Mouse (Mus musculus) hematopoietic stem cell, adult 5-6 weeks (primary cell): Measurements from ENCODE around the gene Cstf3. TPM values are rescaled to one million over a fixed set of nuclear protein-coding genes. Genes with fewer than 3 reads are reported as not detected.

Experiments
- ATAC-seq, 2 experiments: fragments of 125-278 bp in 1 of 2; replicated peaks in 1 of 2; 2 replicates each; pipeline ENCODE4 v1.8.0; 2016 to 2017; ENCODE audit warnings: inconsistent platforms in 2 of 2, mild to moderate bottlenecking in 2 of 2, moderate number of reproducible peaks in 2 of 2, low read depth in 1 of 2, moderate TSS enrichment in 1 of 2; ENCODE audit not compliant: low FRiP score in 2 of 2, poor library complexity in 2 of 2, severe bottlenecking in 2 of 2, insufficient read depth in 1 of 2, low TSS enrichment in 1 of 2
- total RNA-seq: library from RNA; stranded (forward); fragments of 172-1452, 232-1000 nt; gene quantifications from 2 replicates; pipeline ENCODE4 v1.2.3, GENCODE M21; 2017

Gene Cstf3
- total RNA-seq, 1 experiment from 2014 or later = 24.8 TPM

DNA sequence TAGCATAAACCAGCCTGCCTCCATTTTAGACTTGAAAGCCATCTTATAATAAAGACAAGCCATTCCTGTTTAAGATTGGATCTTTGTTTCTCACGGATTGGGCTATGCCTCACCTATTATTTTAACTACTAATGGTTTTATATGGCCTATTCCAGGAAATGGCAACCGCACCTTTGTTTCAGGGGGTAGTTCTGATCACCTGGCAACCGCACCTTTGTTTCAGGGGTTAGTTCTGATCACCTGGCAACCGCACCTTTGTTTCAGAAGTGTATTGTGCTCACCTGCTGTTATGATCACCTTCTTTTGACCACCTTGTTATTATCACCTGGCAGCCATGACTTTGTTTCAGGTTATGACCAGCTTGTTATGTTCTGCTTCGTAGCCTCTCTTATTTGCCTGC is 1.8 kb upstream of the Cstf3 start:
- no peak for ATAC-seq

DNA sequence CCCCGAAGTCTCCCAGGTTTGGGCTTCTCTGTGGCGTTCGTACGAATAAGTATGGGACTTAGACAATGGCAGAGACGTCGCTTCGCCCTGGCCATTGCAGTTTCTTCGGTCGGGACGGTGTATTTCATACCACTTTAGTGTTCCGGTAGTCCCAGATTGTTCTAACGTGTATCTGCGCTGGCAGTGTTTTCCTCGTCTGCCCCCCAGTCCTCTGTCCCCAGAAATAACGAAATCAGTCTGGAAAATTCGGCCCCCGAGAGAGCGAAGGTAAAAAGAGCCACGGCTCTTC is 450 bp downstream of the Cstf3 start:
- ATAC-seq = no peak

DNA sequence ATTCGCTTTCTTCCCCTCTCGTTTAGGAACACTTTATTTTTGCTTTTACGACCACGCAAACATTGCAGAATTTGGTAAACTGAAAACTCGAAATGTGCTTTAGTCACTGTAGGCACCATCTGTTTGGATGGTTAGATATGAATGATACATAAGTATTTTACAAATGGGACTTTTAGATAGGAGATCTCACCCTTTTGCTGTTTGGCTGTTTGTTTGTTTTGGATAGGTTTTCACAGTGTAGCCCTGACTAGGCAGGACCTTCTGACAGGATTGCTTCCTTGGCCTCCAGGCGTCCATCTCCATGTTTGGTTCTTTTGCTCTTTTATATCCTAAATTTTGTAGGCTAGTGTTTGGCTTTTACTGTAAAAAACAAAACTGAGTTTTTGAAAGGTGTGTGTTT is 818 bp downstream of the Cstf3 start:
- ATAC-seq = no peak

DNA sequence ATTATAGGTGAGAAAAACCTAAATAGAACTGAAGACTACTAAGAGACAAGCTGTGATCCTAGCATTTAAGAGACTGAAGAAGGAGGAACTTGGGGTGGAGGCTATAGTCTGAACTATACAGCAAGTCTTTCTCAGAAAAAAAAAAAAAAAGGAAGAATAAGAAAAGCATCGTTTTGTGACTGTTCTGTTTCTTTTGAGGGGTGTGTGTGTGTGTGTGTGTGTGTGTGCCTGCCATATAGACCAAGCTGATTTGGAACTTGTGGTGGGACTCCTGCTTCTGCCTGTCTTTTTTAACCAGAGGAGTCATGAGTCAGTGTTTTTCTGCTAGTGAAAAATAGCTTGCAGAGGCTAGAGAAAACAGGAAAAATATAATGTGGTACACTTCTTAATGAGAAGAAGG is 4.7 kb downstream of the Cstf3 start:
- no peak for ATAC-seq

DNA sequence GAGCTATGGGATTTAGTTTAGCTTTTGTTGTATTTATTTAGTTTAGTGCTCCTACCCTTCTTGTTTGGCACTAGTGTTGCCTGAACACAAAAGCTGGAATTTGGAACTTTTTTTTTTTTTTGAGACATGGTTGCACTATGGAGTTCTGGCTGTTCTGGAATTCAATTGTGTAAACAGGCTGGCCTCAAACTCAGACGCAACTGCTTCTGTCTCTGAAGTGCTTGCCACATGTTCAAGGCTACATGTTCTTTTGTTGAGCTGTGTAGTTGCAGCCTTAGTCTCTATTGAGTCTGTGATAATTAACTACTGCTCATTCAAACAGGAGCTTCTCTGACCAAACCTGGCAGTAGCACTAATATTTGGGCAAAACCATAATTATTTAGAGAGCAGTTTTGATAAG is 13.1 kb downstream of the Cstf3 start:
- ATAC-seq = no peak

DNA sequence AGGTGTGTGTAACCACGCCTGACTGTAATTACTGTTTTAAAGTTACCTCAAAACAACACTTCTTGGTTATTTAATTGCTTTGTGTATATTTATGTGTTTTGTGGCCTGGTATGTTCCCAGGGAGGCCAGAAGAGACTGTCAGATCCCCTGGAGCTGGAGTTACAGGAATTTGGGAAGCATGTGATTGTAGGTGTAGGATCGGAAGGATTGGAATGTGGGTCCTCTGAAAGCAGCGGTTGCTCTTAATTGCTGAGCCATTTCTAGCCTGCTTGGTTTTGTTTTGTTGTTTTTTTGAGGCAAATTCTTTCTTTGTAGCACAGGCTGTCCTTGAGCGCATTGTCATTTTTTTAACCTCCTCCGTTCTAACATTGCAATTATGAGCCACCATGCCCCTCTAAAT is 14.4 kb downstream of the Cstf3 start:
- no peak for ATAC-seq

DNA sequence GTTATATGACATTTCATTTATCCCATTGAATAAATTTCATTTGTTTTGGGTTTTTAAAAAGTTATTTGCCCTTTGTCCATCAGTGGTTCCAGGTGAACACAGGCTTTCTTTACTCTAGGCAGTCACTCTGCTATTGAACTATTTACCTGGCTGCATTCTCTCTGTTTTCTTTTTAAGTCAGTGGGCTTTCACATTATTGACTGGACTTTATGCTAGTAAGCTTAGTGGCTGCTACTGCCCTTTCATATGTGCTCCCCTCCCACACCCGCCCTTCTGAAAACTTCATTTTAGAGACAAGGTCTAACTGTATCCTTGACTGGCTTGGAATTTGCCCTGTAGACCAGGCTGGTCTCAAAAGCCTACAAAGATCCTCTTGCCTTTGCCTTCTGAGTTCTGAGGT is 15.2 kb downstream of the Cstf3 start:
- no peak for ATAC-seq

DNA sequence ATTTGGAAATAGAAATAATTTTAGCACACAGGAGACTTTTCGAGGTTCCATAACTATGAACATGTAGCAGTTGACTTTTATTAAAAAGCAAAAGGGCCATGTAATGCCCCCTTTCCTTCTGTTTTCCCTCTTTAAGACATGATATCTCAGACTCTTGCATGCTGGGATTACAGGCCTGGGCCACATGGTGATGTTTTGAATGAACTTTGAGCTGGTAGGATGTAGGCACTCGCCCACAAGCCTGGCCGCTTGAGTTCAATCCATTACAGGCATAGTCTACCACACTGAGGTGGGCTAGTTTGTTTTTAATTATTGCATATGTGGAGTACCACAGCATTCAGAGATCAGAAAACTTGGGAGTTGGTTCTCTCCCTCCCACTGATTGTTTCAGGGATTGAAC is 24.5 kb downstream of the Cstf3 start:
- ATAC-seq = no peak

DNA sequence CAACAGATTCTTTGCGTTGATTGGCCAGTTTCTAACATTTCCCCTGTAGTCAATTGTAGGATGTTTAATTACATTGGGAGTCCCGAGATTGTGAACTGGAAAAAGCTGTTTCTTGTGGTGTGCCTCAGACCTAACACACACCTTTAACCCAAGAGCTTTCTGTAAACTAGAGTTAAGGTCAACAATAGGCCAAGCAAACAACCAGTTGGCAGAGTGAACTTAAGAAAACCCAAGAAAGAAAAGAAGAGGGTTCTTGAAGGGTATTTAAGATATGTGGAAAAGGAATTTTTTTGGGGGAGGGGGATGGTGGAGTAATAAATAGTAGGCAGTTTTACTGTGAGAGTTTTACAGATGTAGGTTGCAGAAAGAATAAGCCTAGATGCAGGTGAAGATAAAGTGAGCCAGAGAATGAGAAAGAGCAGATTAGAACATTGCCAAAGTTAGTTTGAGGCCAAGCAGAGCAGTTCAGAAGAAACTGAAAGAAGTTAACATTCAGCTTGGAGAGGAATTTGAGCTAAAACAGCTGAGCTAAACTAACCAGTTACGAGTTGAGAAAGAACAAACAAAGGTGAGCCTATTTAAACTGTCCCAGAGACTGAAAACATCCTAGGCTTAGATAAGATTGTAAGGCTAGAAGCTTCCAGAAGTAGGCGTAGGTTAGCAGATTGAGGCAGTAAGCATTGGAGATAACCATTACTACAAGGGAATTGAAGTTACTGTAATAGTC is 25.8 kb downstream of the Cstf3 start:
- ATAC-seq = no peak

DNA sequence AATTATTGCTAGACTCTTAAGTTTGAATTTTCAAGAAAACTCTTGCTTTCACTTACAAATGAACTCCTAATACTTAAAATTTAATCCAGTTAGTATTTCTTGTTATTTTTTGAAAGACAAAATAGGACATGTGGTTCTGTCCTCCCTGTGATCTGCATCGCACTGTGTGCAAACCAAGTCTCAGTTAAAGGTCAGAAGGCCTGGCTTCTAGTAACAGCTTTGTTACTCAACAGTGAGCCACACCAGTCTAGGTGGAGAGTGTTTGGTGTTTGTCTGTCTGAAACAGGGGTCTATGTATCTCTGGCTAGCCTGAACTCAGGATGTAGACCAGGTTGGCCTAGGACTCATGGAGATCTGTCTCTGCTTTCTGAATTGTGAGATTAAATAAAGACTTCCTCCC is 68.3 kb downstream of the Cstf3 start:
- ATAC-seq = no peak

DNA sequence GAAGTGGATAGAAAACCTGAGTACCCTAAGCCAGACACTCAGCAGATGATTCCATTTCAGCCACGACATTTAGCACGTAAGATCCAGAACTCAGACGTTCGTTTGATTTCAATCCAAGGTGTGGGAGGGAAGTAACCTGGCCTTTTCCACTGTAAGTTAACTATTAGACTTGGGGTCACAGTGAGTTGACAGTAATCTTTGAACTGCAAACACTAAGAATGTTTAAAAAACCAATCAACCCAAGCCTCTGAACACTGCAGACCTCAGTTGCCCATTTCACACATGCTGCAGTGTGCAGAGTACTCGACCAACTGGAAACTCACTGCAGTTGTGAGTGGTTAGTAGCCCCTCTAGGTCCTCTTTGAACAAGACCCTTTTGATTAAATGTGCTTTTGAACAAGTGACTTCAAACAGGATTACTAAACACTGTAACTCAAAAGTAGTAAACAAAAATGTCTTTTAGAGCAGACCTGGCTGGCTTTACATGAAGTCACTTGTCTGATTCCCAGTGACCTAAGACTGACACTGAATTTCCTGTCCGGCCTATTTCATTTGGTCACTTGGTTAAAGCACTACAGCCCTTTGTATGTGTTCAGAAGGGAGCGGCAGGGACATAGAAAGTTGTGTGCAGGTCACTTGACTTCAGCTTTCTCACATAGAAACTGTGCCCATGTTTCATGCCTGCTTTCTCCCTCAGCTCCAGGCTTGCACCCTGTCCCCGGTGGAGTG is 73.2 kb downstream of the Cstf3 start:
- ATAC-seq = no peak

DNA sequence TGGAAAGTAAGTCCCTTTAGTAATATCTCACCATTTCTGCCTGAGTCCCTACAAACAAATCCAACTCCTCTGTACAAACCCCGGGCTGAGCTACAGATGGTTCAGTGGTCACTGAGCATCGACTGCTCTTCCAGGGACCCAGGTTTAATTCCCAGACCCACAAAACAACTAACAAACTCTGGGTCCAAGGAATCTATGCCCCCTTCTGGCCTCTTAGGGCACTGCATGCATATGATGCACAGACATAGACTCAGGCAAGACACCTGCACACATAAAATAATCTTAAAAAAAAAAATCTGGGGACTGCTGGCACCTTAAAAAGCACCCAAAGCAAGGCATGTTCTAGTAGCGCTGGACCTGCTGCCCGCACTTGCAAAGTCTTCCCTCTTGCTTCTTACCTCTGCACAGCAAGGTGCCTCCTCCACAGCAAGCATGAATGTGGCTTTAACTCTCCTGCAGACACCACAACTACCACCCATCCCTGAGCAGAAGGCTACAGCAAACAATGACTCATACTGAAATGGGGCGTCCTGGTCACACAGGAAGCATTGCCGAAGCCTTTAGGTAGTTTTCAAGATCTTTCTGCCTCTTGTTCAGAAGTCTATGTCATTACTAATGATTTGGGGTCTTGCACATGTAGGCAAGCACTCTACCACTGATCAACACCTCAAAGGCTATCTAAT is 78.9 kb downstream of the Cstf3 start:
- no peak; a peak in 1 of 4 replicates for ATAC-seq

DNA sequence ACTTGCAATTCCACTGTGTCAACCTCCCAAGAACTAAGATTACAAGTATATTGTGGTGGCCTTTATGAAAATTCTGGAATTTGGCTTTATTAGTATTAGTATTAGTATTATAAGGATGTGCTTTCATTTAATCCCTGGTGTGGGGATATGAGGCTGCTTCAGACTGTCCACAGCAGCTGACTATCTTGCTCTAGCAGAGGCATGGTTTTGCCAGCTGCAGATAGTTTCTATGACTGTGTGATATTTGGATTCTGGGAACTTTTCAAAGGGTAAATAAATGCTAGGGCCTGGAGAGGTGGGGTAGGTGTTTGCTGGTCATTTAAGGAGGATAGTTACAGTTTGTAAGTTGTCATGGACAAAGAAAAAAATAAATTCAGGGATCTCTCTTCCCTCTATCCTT is 81.4 kb downstream of the Cstf3 start:
- no peak for ATAC-seq

DNA sequence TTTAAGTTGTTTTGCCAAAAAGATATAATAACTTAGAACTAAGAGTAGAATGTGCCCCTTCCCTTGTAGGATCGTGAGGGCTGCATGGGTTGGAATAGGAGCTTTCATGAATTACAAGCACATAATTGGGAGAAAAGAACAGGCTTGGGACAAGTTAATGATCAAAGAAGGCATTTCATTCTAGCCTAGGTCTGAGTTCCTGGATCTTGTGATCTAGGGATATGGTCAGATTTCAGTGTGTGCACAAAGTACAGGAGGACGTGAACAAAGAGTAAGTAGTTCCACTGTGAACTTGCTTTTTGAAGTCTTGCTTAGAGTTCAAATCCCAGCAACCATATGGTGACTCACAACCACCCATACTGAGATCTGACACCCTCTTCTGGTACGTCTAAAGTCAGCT is 87.0 kb downstream of the Cstf3 start:
- no peak for ATAC-seq

DNA sequence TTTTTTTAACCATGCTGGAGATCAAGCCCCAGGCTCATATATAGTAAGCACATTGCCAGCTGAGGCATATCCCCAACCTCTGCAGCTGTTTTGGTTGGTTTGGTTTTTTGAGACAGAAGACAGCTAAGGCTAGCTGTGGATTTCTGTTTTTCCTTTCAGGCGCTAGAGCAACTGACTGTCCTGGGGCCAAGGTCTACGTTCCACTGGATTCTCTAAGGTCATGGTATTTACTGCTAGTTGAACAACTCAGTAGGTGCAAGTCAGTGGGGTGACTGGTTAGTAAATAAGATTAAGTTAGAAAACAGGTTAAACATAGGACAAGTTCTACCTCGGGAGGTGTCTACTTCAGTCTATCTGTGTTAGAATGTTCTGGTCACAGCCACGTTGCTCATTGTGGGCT is 94.4 kb downstream of the Cstf3 start:
- ATAC-seq = no peak

DNA sequence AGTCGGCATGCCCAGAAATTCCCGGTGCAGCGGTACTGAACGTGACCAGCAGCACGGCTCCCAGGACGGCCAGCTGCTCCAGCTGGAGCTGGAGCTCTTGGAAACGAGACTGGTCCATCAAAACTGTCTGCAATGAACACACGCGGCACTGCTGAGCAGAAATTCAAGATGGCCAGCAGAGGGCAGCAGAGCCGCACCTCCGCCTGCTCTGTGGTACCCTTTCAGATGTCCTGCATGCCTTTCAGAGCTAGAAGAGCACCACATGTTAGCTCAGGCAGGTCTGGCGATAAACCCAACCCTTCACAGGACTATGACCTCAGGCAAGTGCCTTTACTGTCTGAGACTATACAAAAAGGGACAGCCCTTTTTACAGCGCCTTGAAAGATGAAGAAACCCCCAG is 95.1 kb downstream of the Cstf3 start:
- peak; percentile 76 to 80 for ATAC-seq

DNA sequence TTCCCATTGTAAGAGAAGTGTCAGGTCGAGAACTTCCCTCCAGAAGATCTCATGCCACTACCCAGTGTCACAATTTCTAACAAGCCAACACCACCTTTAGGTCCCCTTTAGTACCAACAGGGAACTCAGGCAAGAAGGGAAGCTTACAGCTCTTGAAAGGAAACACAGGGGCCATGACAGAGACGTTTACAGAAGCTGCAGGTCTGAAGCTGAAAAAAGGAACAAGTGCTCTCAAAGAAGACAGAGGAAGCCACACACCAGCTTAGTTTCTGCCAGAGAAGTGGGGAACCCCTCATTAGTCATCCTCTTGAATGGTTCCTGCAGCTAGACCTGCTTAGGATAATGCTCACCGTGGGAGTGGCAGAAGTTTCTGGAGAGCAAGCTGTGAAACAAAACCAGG is 96.9 kb downstream of the Cstf3 start:
- ATAC-seq = peak; percentile 71 to 83

DNA sequence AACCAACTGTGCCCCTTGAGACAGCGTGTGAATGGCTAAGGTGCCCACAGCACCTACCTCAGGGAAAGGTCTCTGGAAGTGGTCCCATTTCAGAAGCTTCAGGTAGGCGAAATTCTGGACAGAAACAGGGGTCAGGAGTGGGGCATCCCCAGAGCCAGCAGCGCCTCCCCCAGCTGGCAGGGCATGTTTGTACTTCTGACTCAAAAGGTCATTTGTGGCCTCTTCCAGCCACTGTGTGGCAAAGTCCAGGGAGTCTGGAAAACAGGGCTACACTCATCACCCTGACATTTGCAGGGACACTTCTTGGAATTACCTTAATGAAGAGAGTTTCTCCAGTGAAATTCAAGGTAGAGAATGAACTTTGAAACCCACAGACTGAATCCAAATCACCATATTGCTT is 98.0 kb downstream of the Cstf3 start:
- no peak for ATAC-seq

DNA sequence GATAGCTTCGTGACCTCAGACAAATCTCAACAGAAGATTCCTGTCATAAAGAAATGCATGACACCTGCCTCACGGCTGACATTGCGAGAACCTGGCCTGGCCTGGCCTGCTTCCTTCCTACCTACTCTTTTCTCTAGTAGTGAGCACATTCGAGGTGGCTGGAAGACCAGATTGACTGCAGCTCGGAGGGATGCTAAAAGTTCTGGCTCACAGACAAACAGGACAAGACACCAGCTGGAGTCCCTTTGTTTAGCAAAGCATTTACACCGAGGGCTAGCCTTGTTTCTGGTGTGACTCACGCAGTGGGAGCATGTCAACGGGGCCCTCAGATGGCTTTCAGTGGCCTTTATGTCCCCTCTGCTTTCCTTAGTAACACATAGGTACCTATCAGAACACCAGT is 98.4 kb downstream of the Cstf3 start:
- no peak for ATAC-seq
